Mouse (Mus musculus) liver, embryonic 16.5 days (tissue): ENCODE results near the gene St7. TPM values are rescaled to one million over a fixed set of nuclear protein-coding genes. Genes with fewer than 3 reads are reported as not detected.
A peak's percentile ranks its signal among the peaks of the same experiment; 100 is the strongest.

Experiments
- ATAC-seq: fragments of 200-750 bp; cut with Nextera tagmentation; 2 replicates; pipeline ENCODE4 v1.8.0; 2017; ENCODE audit warnings: low read depth, mild to moderate bottlenecking, moderate number of reproducible peaks, moderate library complexity
- H3K27ac ChIP-seq: fragments of 300-500 bp; sonication (generic); 2 replicates; pipeline ENCODE4 v1.5.1; 2014; ENCODE audit warnings: mild to moderate bottlenecking, low read length
- H3K27me3 ChIP-seq: fragments of 300-500 bp; sonication (generic); 2 replicates; pipeline ENCODE4 v1.6.1; 2014; ENCODE audit warnings: low read depth, low read length, mixed read lengths; ENCODE audit not compliant: control insufficient read depth, insufficient read depth
- H3K36me3 ChIP-seq: fragments of 300-500 bp; sonication (generic); 2 replicates; pipeline ENCODE4 v1.6.1; 2014; ENCODE audit warnings: mild to moderate bottlenecking; ENCODE audit not compliant: control insufficient read depth, insufficient read depth
- H3K4me1 ChIP-seq: fragments of 300-500 bp; sonication (generic); 2 replicates; pipeline ENCODE4 v1.6.1; 2014; ENCODE audit warnings: low read depth, low read length, mixed read lengths; ENCODE audit not compliant: control insufficient read depth
- H3K4me2 ChIP-seq: fragments of 300-500 bp; sonication (generic); 2 replicates; pipeline ENCODE4 v1.6.1; 2014; ENCODE audit warnings: low read depth, low read length, mixed read lengths
- H3K4me3 ChIP-seq: fragments of 300-500 bp; sonication (generic); 2 replicates; pipeline ENCODE4 v1.5.1; 2014; ENCODE audit warnings: low read depth, mild to moderate bottlenecking, low read length
- H3K9ac ChIP-seq: fragments of 300-500 bp; sonication (generic); 2 replicates; pipeline ENCODE4 v1.6.1; 2014; ENCODE audit warnings: low read depth, low read length
- H3K9me3 ChIP-seq: fragments of 300-500 bp; sonication (generic); replicated peaks from 2 replicates; pipeline ENCODE4 v1.6.1; 2016; ENCODE audit warnings: low read length; ENCODE audit not compliant: control insufficient read depth
- WGBS: fragments of 180-500 bp; shearing (Covaris S2); extraction: QIAGEN DNeasy Blood & Tissue Kit; methylation state at CpG from one replicate; pipeline ENCODE4 v1.1.7; 2014; ENCODE audit not compliant: insufficient replicate concordance; 5-methylcytosine and 5-hydroxymethylcytosine counted together
- polyA plus RNA-seq: library from polyadenylated mRNA; unstranded; fragments of >200 nt; fragmentation: Nextera tagmentation; extraction: Ambion mirVana; gene quantifications from 2 replicates; pipeline ENCODE4 v1.2.1, GENCODE M21; 2015

The St7 gene
- 8.7 and 9.3 TPM in 2 replicates for polyA plus RNA-seq

GRCm38 (mm10) chr6:17692647-17693046, at the start of gene St7:
TSS of gene St7 (plus strand) at chr6:17692933.
- Histone ChIP-seq H3K9me3 (no peaks in the 10 kb centered on the region), H3K4me1 (peaks cover 11% of the 10 kb centered on the region), H3K27ac (peak within 1 kb of the TSS; percentile 83), H3K9ac (peak within 1 kb of the TSS; percentile 83), H3K36me3 (no peaks in the 10 kb centered on the region), H3K4me3 (peak within 1 kb of the TSS; percentile 84), H3K27me3 (no peaks in the 10 kb centered on the region), H3K4me2 (peak within 1 kb of the TSS; percentile 86)
- WGBS = 74% methylated on average over 7 of the region's 7 CpGs
- no peak for ATAC-seq

- Histone ChIP-seq H3K4me3 (no peak overlapping the region), H3K4me2 (no peak overlapping the region), H3K9me3 (no peaks in the 10 kb centered on the region), H3K27me3 (no peaks in the 10 kb centered on the region), H3K9ac (no peak overlapping the region), H3K4me1 (peaks cover 10% of the 10 kb centered on the region), H3K36me3 (peaks cover 10% of the 10 kb centered on the region), H3K27ac (no peak overlapping the region)
- ATAC-seq = no peak
- 17% methylated on average over 3 of the region's 3 CpGs for WGBS
These were observed 46.6 kb upstream of the St7 start for GRCm38 (mm10) chr6:17646107-17646506.

DNA sequence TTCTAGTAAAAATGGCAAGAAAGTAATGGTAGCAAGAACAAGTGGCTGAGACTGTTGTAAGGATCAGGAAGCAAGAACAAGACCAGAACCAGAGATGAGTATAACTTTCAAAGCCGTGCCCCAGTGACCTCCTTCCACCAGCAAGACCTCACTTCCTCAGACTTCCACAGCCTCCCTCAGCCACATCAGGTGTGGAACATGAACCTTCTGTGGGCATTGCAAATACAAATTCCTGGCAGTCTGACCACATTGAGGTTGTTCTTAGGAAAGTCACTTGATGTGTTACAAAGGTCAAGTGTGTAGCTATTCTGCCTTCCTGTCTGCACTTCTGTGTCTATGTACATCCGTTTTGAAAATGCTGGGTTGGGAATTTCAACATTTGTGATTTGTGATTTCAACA, 40.6 kb upstream of the St7 start:
- peak; percentile 21; the same call in 1 of the 2 replicates for ATAC-seq
- H3K4me3 ChIP-seq = no peak overlapping the region
- H3K4me1 ChIP-seq = peaks cover 3% of the 10 kb centered on the region; the same call in 1 of the 2 replicates
- H3K9ac ChIP-seq = no peak overlapping the region
- no peaks in the 10 kb centered on the region for H3K9me3 ChIP-seq
- H3K4me2 ChIP-seq = no peak overlapping the region
- no peak overlapping the region for H3K27ac ChIP-seq
- no peaks in the 10 kb centered on the region for H3K27me3 ChIP-seq
- WGBS = 57% methylated on average over 2 of the region's 2 CpGs
- peaks cover 16% of the 10 kb centered on the region for H3K36me3 ChIP-seq

DNA sequence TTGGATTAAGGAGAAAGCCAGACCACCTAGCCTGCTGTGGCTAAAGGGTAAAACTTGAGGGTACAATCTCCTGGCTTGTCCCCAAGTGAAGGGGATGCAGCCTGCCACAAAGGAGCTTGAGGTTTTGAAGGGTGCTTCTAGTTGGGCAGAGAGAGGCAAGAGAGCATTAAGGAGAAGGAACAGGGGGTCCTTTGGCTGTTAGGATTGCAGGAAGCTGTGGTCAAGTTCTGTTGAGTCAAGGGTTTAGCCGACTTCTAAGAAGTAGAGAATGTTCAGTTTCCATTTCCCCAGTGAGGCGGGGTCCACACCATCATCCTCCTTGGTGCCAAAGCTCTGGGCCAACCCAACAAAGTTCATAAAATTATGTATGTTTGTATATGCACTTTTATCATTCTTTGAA, 37.7 kb upstream of the St7 start:
- Histone ChIP-seq H3K9ac (no peak overlapping the region), H3K4me3 (no peak overlapping the region), H3K4me2 (no peak overlapping the region), H3K36me3 (peaks cover 11% of the 10 kb centered on the region; the same call in 1 of the 2 replicates), H3K27ac (no peak overlapping the region), H3K4me1 (peaks cover 3% of the 10 kb centered on the region; the same call in 1 of the 2 replicates), H3K9me3 (no peaks in the 10 kb centered on the region), H3K27me3 (no peaks in the 10 kb centered on the region)
- WGBS = 44% methylated on average over 2 of the region's 2 CpGs
- ATAC-seq = no peak

GRCm38 (mm10) chr6:17657308-17657707, 35.4 kb upstream of the St7 start:
- H3K36me3 ChIP-seq = peaks cover 17% of the 10 kb centered on the region

GRCm38 (mm10) chr6:17665348-17665747, 27.4 kb upstream of the St7 start:
- H3K4me1 ChIP-seq = no peaks in the 10 kb centered on the region
- ATAC-seq = no peak
- H3K9ac ChIP-seq = no peak overlapping the region
- no peak overlapping the region for H3K27ac ChIP-seq
- peaks cover 32% of the 10 kb centered on the region for H3K36me3 ChIP-seq
- 84% methylated on average over 7 of the region's 7 CpGs for WGBS
- H3K9me3 ChIP-seq = no peaks in the 10 kb centered on the region
- no peak overlapping the region for H3K4me2 ChIP-seq
- no peaks in the 10 kb centered on the region for H3K27me3 ChIP-seq
- no peak overlapping the region for H3K4me3 ChIP-seq

More at GRCm38 (mm10) chr6:17657308-17657707, 35.4 kb upstream of the St7 start:
- Histone ChIP-seq H3K9ac (no peak overlapping the region), H3K4me2 (no peak overlapping the region), H3K4me1 (no peaks in the 10 kb centered on the region; the same call in 1 of the 2 replicates), H3K27ac (no peak overlapping the region), H3K9me3 (no peaks in the 10 kb centered on the region), H3K4me3 (no peak overlapping the region), H3K27me3 (no peaks in the 10 kb centered on the region)
- no peak for ATAC-seq
- 83% methylated on average over 1 of the region's 1 CpGs for WGBS

DNA sequence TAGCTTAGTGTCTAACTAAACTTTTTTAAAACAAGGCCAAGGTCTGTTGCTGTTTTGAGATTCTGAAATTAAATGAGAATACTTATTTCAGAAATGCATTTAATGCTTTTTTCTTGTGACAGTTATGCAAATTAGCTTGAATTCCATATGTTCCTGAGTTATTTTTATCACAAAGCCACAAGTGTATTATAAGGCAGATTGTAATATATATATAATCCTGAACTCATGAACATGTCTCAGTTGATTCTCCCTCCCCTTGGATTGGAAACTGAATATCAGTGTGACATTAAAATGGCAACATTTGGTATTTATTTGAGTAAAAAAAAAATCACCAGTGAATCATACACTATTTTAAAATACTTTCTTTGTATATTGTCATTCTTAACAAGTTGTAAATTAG, 26.7 kb upstream of the St7 start:
- Histone ChIP-seq H3K4me2 (no peak overlapping the region), H3K9ac (no peak overlapping the region), H3K27me3 (no peaks in the 10 kb centered on the region), H3K36me3 (peaks cover 28% of the 10 kb centered on the region), H3K4me1 (no peaks in the 10 kb centered on the region), H3K4me3 (no peak overlapping the region), H3K27ac (no peak overlapping the region), H3K9me3 (no peaks in the 10 kb centered on the region)
- ATAC-seq = no peak

DNA sequence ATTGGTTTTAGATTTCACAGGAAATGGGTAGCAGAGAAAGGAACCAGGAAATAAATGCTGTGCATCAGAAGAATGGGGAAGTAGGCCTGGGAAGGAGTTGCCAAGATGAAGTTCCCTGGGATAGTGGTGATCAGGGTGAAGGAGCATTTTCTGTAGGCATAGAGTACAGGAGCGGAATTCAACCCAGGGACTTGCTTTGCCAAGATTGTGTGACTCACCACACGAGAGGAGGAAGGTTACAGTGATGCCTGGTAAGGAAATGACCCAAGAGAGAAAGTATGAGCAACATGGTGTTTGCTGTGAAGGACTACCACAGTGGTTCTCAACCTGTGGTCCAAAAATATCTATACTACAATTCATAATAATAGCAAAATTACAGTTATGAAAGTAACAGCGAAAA, 24.9 kb upstream of the St7 start:
- Histone ChIP-seq H3K27me3 (no peaks in the 10 kb centered on the region), H3K4me3 (no peak overlapping the region), H3K4me1 (no peaks in the 10 kb centered on the region), H3K9ac (no peak overlapping the region), H3K27ac (no peak overlapping the region), H3K36me3 (peaks cover 19% of the 10 kb centered on the region), H3K4me2 (no peak overlapping the region), H3K9me3 (no peaks in the 10 kb centered on the region)
- ATAC-seq = no peak
- WGBS = 85% methylated on average over 3 of the region's 3 CpGs

DNA sequence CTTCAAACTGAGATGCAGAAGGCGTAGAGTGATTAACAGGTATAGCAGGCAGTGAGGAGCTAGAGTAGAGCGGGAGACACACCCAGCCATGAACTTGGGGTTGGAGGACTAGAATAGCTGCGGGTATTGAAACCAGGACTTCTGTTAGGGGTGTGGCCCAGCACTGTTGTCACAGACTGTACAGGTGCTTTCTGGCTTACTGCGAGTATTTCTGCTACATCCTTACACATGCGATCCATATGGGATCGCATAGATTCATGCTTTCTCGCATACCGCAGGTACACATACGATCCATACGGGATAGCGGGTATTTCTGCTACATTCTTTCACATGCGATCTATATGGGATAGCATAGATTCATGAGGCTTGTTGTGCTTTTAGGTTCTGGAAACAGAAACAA, 24.4 kb upstream of the St7 start:
- Histone ChIP-seq H3K4me2 (no peak overlapping the region), H3K4me1 (no peaks in the 10 kb centered on the region), H3K9me3 (no peaks in the 10 kb centered on the region), H3K4me3 (no peak overlapping the region), H3K9ac (no peak overlapping the region), H3K36me3 (peaks cover 14% of the 10 kb centered on the region), H3K27me3 (no peaks in the 10 kb centered on the region), H3K27ac (no peak overlapping the region)
- ATAC-seq = no peak
- WGBS = 89% methylated on average over 12 of the region's 12 CpGs
